Mouse (Mus musculus) myocyte (in vitro differentiated cells): ENCODE data around the gene Atp6v1g2.

ENCODE experiments used
- MAX ChIP-seq: IDR thresholded peaks from one replicate; pipeline ENCODE4 v1.6.1; 2011; ENCODE audit warnings: low read depth, mild to moderate bottlenecking, control low read depth
- POLR2A ChIP-seq: IDR thresholded peaks from one replicate; pipeline ENCODE4 v1.6.1; 2011; ENCODE audit warnings: low read depth, mild to moderate bottlenecking, control low read depth, moderate library complexity; ENCODE audit not compliant: insufficient read length
- POLR2AphosphoS2 ChIP-seq: IDR thresholded peaks from one replicate; pipeline ENCODE4 v1.6.1; 2011; ENCODE audit warnings: low read depth, control low read depth; ENCODE audit not compliant: insufficient read length
- SRF ChIP-seq: IDR thresholded peaks from one replicate; pipeline ENCODE4 v1.6.1; 2011; ENCODE audit warnings: low read depth; ENCODE audit not compliant: control insufficient read depth, insufficient read length

- TF ChIP-seq MAX, result no peak
- TF ChIP-seq POLR2A, result peak; percentile 72
- TF ChIP-seq SRF, result no peak
- TF ChIP-seq POLR2AphosphoS2, result peak; percentile 82
These were observed 2.3 kb downstream of the Atp6v1g2 start, which contains the start of gene Nfkbil1 for GRCm38 (mm10) chr17:35235614-35236389.
